Mouse (Mus musculus): ENCODE data around the gene Ankrd6. TPM values are rescaled to one million over a fixed set of nuclear protein-coding genes. Genes with fewer than 3 reads are reported as not detected.

The Ankrd6 gene
- polyA plus RNA-seq, 1 experiment: 2.3 TPM

DNA sequence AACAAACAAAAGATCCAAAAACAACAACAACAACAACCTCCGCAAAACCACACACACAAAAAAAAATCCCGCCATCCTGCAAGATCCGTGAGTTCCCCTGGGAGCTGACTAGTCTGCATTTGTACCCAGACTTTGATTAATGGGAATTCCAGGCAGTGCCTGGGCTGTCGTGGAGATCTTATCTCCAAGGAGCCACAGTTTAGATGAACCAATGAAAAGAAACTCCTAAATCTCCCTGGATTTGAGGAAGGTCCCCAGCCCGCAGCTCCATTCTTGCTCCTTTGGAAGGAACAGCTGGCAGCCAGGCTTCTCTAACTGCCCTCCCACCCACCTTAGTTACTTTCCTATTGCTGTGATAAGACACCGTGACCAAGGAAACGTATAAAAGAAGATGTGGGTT, 2.0 kb upstream of the Ankrd6 start:
- TF ChIP-seq POLR2A (IDR thresholded peaks at IDR 0.05; ENCODE audit: low read depth, low read length): no peak
- no peak overlapping the region for H3K27ac ChIP-seq (ENCODE audit: insufficient read depth, low read length)
- no peak overlapping the region for H3K4me3 ChIP-seq (ENCODE audit: insufficient read depth, low read length)
- no peaks in the 10 kb centered on the region for H3K4me1 ChIP-seq (ENCODE audit: control insufficient read depth, insufficient read depth, low read length)

DNA sequence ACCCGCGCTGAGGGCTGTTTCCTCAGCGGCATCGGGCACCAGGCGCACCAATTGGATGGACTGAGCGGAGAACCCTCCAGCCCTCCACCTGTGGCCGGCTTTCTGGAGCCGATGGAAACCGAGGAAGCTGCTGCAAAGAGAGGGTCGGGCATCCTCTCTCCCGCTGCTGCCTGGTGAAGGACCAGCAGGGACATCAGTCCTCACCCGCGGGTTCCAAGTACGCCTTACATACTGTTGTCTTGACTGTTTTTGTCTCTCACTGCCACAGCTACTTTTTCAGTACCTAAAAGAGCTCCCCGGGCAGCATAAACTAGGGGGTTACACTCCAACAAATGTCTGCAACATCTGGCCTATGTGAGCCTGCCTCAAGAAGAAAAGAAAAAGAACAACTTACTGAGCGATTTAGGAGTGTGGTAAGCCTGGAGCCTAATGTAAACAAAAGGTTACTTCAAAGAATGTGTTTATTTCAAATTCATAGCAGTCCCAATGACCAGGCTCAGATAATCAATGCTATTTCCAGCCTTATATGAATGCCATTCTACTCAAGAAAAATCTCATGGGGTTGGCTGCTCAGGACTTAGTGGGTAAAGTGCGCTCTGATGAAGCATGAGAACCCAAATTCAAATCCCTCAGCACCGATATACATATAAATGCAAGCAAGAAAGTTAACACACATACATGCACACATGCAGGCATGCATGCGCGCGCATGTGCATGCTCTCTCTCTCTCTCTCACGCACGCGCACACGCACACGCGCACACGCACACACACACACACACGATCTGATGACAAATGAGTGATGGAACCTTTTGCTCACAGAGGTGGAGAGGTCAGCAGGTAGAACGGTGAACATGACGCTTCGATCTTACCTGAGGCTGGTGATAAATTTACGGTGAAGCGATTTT, 647 bp upstream of the Ankrd6 start:
- H3K27ac ChIP-seq (ENCODE audit: insufficient read depth, low read length): no peak overlapping the region
- no peaks in the 10 kb centered on the region for H3K4me1 ChIP-seq (ENCODE audit: control insufficient read depth, insufficient read depth, low read length)
- H3K4me3 ChIP-seq (ENCODE audit: insufficient read depth, low read length): peak overlapping the region; percentile 53
- TF ChIP-seq CTCF (IDR thresholded peaks at IDR 0.05; ENCODE audit: borderline replicate concordance, insufficient read depth, low read length): no peak
- no peak for TF ChIP-seq POLR2A (IDR thresholded peaks at IDR 0.05; ENCODE audit: low read depth, low read length)

DNA sequence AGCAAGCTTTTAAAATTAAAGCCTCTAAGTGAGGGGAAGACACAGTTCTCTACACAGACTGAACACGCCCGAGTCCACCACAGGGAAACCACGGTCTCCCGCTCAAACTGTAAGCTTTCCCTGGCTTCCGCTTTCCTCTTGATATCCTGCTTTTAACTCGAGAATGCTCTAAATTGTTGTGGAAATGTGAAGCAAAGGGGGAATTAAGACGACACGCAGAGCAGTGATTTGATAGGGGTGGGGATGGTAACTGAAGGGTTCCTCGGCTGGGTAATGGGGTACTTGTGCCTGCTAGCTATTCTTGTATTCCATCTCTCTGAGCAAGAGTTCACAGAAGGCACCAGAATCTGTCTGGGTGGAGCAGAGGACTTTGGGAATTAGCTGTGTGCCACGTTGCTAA, 1.9 kb downstream of the Ankrd6 start:
- H3K4me1 ChIP-seq (ENCODE audit: control insufficient read depth, insufficient read depth, low read length): no peaks in the 10 kb centered on the region
- H3K4me3 ChIP-seq (ENCODE audit: insufficient read depth, low read length): no peak overlapping the region
- no peak overlapping the region for H3K27ac ChIP-seq (ENCODE audit: insufficient read depth, low read length)
- TF ChIP-seq POLR2A (IDR thresholded peaks at IDR 0.05; ENCODE audit: low read depth, low read length) (no peak), CTCF (IDR thresholded peaks at IDR 0.05; ENCODE audit: borderline replicate concordance, insufficient read depth, low read length) (no peak)

DNA sequence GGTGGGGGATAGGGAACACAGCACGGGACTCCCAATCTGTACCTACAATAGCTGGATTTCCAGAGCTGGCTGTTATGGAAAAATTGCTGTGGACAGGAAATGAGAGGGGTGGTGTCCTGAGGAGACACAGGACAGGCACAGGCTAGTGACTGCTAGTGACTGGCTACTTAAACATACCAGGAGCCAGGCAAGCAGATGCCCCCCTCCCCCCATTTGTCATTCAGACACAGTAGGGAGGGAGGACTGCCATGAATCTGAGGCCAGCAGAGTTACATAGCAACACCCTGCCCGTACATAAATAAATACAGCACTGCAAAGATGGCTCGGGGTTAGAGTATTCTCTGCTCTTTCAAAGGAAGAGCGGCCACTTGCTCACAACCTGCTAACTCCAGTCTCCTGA, 3.0 kb downstream of the Ankrd6 start:
- Histone ChIP-seq H3K4me1 (ENCODE audit: control insufficient read depth, insufficient read depth, low read length) (no peaks in the 10 kb centered on the region), H3K4me3 (ENCODE audit: insufficient read depth, low read length) (no peak overlapping the region), H3K27ac (ENCODE audit: insufficient read depth, low read length) (no peak overlapping the region)
- no peak for TF ChIP-seq CTCF (IDR thresholded peaks at IDR 0.05; ENCODE audit: borderline replicate concordance, insufficient read depth, low read length)
- no peak for TF ChIP-seq POLR2A (IDR thresholded peaks at IDR 0.05; ENCODE audit: low read depth, low read length)

DNA sequence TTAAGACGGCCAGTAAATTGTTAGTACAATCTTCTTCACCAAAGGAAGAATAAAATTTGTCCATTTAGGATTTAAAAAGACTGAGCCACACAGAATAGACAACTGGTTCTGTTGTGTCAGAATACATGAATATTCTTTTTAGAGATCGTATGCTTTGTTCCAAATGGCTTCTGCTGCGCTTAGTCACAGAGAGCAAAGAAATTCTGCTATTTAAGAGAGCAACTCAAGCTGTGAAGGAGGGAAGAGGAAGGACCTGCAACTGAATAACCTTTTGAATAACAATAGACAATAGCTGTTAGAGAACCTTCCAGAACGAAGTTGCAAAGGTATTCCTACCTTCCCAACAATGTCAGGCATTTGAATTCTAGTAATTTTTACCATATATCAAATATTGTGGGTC, 9.7 kb downstream of the Ankrd6 start:
- TF ChIP-seq POLR2A (IDR thresholded peaks at IDR 0.05; ENCODE audit: low read depth, low read length): no peak
- TF ChIP-seq CTCF (IDR thresholded peaks at IDR 0.05; ENCODE audit: borderline replicate concordance, insufficient read depth, low read length): no peak
- Histone ChIP-seq H3K27ac (ENCODE audit: insufficient read depth, low read length) (no peak overlapping the region), H3K4me1 (ENCODE audit: control insufficient read depth, insufficient read depth, low read length) (0 out of 2 replicates have a peak, but pooled peaks cover 2% of the 10 kb centered on the region), H3K4me3 (ENCODE audit: insufficient read depth, low read length) (no peak overlapping the region)

DNA sequence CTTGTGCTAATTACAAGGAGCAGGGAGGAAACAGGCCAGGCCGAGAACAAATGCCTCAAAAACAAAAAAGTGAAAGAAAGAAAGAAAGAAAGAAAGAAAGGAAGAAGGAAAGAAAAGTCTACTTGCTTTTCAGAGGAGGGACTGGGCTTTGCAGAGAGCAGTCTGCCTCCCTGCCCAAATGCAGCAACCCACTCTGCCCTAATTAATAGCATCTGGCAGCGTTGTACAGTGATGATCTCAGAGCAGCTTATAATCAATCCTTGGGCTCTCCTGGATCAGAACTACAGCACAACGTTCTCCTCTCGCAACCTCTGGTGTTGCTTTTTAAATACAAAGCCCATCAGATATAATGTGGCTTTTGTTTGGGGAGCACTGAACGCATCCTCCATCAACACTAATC, 10.7 kb downstream of the Ankrd6 start:
- TF ChIP-seq POLR2A (IDR thresholded peaks at IDR 0.05; ENCODE audit: low read depth, low read length) (no peak), CTCF (IDR thresholded peaks at IDR 0.05; ENCODE audit: borderline replicate concordance, insufficient read depth, low read length) (no peak)
- 0 out of 2 replicates have a peak, but pooled peaks cover 2% of the 10 kb centered on the region for H3K4me1 ChIP-seq (ENCODE audit: control insufficient read depth, insufficient read depth, low read length)
- no peak overlapping the region for H3K4me3 ChIP-seq (ENCODE audit: insufficient read depth, low read length)
- no peak overlapping the region for H3K27ac ChIP-seq (ENCODE audit: insufficient read depth, low read length)

DNA sequence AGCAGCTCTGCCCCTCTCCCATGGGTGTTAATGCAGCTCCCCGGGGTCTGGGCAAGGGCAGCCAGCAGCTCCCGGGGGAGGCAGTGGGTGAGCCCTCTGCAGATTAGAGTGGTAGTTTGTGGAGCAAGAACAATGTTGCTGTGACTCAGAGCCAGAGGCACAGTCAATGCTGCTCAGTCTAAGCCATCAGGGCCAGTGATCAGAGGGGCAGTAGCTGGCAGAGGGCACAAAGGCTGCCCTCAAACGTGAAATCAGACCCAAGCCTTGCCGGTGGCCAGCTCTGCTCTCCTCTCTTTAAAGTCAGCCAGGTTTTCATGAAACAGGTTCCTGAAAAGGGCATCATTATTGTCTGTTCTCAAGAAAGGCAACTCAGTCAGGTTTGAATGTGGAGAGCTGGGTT, 11.1 kb downstream of the Ankrd6 start:
- TF ChIP-seq POLR2A (IDR thresholded peaks at IDR 0.05; ENCODE audit: low read depth, low read length) (no peak), CTCF (IDR thresholded peaks at IDR 0.05; ENCODE audit: borderline replicate concordance, insufficient read depth, low read length) (no peak)
- H3K4me1 ChIP-seq (ENCODE audit: control insufficient read depth, insufficient read depth, low read length): 0 out of 2 replicates have a peak, but pooled peaks cover 2% of the 10 kb centered on the region
- H3K4me3 ChIP-seq (ENCODE audit: insufficient read depth, low read length): no peak overlapping the region
- H3K27ac ChIP-seq (ENCODE audit: insufficient read depth, low read length): no peak overlapping the region

DNA sequence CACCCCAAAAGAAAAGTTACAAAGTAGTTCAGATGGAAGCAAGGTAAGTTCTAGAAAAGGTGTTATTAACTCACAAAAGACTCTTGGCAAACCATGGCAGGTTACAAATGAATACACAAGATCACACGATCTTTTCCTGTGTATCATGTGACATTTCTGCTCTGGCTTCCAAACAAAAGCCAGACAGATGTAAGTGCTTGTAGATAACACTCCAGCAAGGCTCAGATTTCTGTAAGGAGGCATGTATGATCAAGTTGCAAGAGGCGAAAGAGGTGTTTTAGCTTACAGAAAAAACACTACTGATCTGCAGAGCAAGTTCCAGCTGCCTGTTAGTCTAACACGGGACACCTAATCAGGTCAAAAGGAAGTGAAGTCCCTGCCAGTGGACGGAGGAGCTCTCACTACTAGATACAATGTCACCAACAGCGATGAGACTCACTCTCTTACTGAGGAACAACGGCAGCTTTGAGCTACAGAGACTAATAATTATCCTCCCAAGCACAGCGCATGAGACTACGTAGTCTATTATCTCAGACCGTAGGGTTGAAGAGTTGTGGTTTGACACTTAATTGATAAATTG, 13.8 kb downstream of the Ankrd6 start:
- TF ChIP-seq POLR2A (IDR thresholded peaks at IDR 0.05; ENCODE audit: low read depth, low read length): no peak
- no peak for TF ChIP-seq CTCF (IDR thresholded peaks at IDR 0.05; ENCODE audit: borderline replicate concordance, insufficient read depth, low read length)
- H3K27ac ChIP-seq (ENCODE audit: insufficient read depth, low read length): no peak overlapping the region
- H3K4me1 ChIP-seq (ENCODE audit: control insufficient read depth, insufficient read depth, low read length): 0 out of 2 replicates have a peak, but pooled peaks cover 2% of the 10 kb centered on the region
- H3K4me3 ChIP-seq (ENCODE audit: insufficient read depth, low read length): no peak overlapping the region

DNA sequence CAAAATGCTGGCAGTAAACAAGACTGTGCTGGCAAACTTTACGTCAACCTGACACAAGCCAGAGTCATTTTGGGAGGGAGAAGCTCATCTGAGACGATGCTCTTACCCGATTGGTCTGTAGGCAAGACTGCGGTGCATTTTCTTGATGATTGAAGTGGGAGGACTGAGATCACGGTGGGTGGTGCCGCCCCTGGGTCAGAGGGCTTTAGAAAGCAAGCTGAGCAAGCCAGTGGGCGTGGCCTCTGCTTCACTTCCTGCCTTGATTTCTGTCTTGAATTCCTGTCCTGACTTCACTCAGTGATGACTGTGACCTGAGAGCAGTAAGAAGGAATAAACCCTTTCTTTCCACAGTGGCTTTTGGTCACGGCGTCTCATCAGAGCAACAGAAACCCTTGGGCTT, 18.6 kb downstream of the Ankrd6 start:
- H3K4me3 ChIP-seq (ENCODE audit: insufficient read depth, low read length): no peak overlapping the region
- no peaks in the 10 kb centered on the region for H3K4me1 ChIP-seq (ENCODE audit: control insufficient read depth, insufficient read depth, low read length)
- no peak overlapping the region for H3K27ac ChIP-seq (ENCODE audit: insufficient read depth, low read length)
- TF ChIP-seq CTCF (IDR thresholded peaks at IDR 0.05; ENCODE audit: borderline replicate concordance, insufficient read depth, low read length): no peak
- TF ChIP-seq POLR2A (IDR thresholded peaks at IDR 0.05; ENCODE audit: low read depth, low read length): no peak

DNA sequence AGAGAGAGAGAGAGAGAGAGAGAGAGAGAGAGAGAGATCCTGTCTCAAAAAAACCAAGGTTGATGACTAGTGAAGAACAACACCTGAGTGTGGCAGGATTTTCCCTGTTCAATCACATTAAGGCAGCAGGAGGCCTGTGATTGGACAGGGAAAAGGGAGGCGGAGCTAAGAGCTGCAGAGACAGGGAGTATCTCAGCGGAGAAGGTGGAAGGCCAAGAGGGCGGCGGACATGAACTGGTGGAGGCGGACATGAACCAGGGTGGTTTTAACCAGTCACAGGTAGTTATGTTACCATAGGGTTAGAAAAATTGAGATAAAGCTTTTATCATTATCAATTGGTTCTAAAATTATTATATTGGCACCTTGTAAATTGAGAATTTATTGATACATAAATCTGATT, 20.9 kb downstream of the Ankrd6 start:
- Histone ChIP-seq H3K27ac (ENCODE audit: insufficient read depth, low read length) (no peak overlapping the region), H3K4me3 (ENCODE audit: insufficient read depth, low read length) (no peak overlapping the region), H3K4me1 (ENCODE audit: control insufficient read depth, insufficient read depth, low read length) (no peaks in the 10 kb centered on the region)
- TF ChIP-seq POLR2A (IDR thresholded peaks at IDR 0.05; ENCODE audit: low read depth, low read length): no peak
- TF ChIP-seq CTCF (IDR thresholded peaks at IDR 0.05; ENCODE audit: borderline replicate concordance, insufficient read depth, low read length): no peak
